Mouse (Mus musculus): ENCODE results near the gene Gm45062.

The Gm45062 gene

GRCm38 (mm10) chr6:8373051-8373450, 113.8 kb downstream of the Gm45062 start:
- DNase-seq = no peak

DNA sequence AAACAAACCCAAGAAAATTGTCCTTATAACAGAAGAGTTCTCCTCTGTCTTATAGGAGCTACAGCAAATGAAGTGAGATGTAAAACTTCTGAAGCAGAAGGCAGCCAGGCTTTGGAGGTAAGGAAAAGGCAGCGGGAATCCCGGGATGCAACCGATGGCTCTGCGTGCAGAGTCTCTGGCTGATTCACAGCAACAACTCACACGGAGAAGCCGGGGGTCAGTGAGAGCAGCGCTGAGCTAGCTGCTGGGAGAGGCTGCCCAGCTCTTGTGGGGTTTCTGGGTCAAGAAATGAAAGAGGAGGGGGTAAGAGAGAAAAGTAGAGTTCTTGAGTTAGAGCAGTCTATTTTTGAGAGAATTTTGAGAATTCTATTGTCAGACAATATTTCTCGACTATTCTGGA, 114.6 kb downstream of the Gm45062 start:
- no peak for DNase-seq

DNA sequence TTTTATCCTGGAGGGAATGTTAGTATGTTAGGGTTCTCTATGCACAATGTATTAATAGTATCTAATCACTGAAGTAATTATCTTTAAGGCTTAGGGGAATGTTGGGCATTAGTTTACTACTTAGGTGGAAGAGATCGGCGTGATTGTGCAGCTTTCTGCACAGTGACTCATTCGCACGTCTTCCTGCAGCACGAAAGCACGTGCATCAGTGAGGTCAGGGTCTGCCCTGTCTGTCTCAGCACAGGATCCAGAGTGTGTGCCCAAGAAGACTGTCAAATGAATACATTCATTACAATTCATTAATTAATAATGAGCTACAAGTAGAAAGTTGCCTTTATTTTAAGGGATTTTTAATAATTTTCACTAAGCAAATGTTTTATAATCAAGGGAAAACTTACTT, 115.0 kb downstream of the Gm45062 start:
- no peak for DNase-seq

- DNase-seq = no peak
These were observed 115.5 kb downstream of the Gm45062 start for GRCm38 (mm10) chr6:8374712-8375111.

DNA sequence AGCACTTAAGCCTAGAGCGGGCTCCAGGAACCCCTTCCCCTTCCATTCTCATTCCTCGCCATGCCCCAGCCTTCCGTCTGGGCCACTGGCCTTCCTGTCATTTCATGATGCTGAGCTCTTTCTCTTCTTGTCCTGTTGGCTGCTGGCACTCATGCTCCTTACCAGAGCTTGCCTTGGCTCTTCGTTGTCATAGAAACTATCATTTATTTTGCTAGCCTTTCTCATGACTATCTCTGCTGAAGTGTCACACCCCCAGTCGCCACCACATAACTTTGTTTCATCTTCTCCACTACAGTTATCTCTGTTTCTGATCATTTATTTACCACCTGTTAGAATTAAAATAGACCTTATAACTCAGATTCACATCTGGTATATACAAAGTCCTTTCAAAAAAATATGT, 117.1 kb downstream of the Gm45062 start:
- DNase-seq = no peak

DNA sequence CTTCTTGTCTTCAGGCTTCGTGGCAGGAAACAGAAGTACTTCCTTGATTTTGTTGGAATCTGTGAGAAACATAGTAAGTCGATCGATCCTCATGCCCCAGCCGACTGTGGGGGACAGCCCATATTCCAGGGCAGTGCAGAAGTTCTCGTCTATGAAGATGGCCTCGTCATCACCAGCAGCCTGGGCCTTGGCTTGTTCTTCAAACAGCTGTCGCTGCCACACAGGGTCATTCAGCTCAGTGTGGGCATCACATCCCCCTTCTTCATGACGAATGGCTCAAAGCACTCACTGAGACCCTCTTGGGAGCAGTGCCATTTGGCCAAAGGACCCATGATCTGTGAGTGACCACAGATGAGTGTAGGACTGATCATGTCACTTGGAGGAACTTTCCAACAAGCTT, 118.4 kb downstream of the Gm45062 start:
- DNase-seq = no peak

DNA sequence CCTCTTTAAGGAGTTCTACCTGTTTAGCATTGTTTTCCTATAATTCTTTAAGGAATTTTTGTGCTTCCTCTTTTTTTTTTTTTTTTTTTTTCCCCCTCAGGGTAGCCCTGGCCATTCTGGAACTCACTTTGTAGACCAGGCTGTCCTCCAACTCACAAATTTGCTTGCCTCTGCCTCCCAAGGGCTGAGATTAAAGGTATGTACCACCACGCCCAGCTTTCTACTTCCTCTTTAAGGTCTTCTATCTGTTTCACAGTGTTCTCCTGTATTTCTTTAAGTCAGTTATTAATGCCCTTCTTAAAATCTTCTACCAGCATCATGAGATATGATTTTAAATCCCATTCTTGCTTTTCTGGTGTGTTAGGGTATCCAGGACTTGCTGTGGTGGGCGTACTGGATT, 130.1 kb downstream of the Gm45062 start:
- no peak for DNase-seq

DNA sequence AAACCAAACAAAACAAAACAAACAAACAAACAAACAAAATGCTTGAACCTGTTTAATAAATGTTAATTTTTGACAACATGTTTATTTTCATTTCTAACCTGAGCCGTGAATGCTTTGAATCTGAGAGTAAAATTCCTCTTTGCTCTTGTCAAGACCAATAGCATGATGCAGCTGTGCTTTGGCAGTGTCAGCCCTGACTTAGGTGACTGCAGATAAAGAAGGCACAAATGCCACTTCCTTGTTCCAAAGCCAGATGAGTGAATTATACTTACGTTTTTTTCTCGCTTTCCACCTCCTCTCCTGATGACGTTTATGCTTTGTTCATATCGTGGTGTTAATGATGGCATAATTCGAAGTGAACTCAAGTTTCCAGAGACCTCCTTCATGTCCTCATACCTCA, 131.0 kb downstream of the Gm45062 start:
- no peak for DNase-seq

DNA sequence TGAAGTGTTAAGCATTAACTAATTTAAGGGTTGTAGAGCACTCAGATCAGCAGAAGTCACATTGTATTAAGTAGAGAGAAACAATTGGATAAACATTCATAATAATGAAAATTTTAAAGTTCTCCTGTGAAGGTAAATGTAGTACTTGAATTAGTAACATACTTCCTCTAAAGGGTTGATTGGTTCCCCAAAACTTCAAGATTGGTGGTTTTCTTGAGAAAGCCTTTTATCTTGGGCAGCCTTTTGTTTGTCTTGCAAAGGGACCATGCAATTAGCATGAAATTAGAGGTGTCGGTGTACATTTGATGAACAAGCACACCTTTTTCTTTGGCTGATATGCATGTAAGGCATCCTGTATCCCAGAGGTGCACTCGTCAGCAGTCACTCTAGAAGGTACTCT, 131.7 kb downstream of the Gm45062 start:
- no peak for DNase-seq

GRCm38 (mm10) chr6:8393029-8393428, 133.8 kb downstream of the Gm45062 start:
- DNase-seq = no peak

DNA sequence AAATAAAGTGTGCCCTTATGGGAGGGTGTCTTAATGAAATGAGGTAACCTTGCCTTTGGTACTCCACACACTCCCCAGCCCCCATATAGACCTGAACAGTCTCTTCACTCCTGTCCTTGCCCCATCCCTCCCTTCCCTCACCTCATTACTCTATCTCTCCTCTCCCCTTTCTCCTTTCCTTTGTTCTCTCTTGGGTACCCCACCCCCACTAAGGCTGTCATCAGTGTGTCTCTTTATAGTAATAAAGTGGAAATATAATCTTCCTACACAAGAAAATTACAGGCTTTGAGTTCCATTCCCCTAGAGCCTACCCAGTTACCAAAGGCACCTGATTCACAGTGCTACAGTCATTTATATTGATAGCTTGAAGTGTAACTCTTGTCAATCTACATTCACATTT, 134.8 kb downstream of the Gm45062 start:
- DNase-seq = no peak

GRCm38 (mm10) chr6:8395061-8395460, 135.8 kb downstream of the Gm45062 start:
- no peak for DNase-seq

DNA sequence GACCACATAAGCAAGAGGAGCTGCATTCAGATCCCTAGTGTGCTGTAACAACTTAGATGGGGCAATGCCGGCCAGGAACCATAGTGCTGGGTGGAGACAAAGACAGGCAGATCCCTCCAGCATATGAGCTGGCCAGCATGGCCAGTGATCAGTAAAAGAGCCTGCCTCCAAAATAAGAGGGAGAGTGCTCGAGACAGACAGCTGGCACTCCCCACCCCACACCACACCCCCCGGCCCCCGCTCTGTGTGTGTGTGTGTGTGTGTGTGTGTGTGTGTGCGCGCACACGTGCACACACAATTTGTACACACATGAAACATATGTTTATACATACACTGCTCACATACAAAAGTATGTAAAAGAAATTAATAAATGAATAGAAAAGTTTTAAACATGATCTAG, 138.0 kb downstream of the Gm45062 start:
- DNase-seq = no peak

DNA sequence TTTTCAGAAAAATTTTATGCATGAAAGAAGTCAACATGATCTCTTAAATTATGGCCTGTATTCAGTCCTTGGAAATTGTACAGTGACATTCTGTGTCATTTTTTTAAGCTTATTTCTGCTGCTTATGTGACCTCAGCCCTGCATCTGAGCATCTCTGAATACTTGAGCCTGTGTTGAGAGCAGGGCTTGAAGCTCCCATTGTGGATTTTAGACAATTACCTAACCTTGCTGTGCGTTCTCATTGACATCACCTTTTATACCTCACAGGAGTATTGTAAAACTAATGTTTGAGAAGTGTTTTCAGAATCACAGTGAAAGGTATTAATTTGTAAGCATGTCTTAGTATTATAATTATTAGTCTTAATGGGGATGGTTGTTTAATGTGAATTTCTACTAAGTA, 140.5 kb downstream of the Gm45062 start:
- no peak for DNase-seq

DNA sequence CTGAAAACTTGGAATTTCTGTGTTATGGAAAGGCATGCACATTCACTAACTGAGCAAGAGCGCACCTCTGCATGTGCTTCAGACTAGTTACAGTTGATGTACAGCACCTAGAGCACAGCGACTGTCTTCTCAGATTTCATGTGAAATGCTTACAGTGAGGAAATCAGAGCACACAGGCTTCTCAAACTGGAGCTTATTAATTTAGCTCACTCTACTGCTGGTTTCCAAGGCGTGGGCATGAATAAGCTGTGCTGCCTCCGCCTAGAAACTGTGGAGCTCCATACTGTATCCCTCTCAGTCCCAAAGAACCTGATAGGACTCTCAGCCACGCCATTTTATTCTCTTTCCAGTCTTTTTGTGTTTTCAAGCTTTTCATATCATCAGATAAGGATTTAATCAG, 143.9 kb downstream of the Gm45062 start:
- DNase-seq = no peak

DNA sequence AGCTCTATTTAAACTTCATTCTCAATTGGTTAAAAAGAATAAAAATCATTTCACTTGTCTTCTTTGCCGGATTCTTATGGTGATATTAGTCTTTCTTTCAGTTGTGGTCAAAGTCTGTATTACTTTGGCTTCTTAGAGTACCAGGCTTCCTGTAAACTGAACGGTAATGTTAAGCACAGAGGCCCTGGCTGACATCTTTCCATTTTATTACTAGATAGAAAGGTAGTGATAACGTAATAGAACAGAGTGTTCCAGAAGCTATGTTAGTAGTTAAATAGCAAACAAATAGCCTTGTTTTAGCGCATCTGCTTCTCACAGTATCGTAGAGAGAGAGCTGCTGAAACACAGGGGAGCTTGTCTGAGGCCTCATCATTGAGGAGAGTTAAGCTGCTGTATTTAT, 146.6 kb downstream of the Gm45062 start:
- no peak for DNase-seq

DNA sequence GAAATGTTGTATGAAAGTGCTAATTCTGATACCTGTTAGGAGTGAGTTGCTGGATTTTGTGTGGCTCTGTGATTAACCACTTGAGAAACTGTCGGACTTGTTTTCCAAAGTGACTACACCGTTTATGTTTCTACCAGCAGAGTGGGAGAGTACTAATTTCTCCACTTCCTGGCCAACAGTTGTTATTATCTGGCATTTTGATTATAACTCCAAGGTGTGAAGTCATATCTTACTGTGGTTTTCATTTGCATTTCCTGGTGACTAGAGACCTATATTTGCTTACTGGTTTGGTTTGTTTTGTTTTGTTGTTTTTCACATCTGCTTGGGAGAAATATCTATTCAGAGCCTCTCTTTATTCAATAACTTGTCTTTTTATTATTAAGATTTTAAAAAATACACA, 149.1 kb downstream of the Gm45062 start:
- DNase-seq = no peak

DNA sequence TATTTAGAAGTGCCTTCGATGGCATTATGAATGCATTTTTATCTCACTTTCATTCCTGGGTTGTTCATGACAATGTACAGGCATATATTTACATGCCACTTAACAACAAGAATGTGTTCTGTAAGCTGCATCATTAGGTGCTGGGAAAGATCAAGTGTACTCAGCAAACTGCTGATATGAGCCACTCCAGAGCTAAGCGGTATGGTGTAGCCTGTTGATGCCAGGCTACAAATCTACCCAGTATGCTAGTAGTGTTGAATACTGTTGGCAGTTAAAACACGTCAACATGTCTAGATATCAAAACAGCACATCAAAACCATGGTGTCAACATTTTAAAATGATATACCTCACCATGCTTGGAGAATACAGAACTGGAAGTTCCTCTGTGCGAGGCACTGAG, 150.6 kb downstream of the Gm45062 start:
- no peak for DNase-seq

DNA sequence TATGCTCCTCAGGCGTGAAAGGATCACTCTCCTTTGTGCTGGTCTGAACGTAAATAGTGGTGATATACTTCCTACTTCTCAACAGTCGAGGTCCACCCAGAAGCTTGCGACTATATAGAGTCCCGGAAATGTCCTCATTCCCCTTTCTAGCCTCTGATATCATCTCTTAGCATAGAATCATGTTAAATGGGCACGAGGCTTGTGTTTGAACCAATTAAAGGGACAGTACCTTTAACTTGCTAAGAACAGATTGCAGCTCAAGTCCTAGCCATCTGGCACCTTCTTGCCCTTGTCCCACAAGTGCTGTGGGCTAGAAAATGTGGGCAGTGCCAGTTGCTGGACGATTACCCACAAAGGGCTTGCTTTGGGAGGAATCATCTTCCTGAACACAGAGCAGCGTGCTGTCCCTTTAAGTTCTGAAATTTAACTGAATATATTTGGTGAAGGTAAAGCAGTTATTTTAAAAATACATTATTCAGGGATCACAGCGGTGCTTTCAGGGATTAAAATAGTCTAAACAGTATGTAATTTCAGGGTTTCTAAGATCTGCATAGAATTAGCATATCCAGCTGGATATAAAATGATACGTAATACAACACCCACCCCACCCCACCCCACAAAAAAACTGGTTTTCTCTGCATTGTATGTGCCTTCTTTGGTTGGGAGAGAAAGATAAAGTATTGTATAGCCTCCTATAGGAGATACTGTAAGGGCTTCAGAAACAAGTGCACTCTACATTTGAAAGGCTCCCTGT, 153.8 kb downstream of the Gm45062 start:
- DNase-seq = no peak

DNA sequence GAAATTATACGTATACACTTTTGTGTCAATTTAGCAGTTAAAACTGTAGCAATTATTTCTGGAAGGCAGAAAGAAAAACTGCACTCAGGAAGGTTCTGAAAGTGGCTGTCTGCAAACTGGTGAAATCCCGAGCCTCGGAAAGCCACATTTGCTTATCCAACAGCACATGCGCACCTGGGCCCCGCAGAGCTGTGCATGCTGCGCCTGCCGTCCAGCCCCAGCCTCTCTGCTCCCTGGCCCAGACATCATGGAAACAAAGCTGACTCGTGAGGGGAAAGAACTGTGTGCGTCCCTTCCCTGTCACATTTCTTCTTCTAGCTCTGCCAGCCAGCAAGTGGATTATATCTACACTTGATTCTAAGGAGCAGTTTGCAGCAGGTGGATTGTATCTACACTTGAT, 154.8 kb downstream of the Gm45062 start:
- no peak for DNase-seq

- DNase-seq = no peak
These were observed 156.6 kb downstream of the Gm45062 start for GRCm38 (mm10) chr6:8415823-8416222.

DNA sequence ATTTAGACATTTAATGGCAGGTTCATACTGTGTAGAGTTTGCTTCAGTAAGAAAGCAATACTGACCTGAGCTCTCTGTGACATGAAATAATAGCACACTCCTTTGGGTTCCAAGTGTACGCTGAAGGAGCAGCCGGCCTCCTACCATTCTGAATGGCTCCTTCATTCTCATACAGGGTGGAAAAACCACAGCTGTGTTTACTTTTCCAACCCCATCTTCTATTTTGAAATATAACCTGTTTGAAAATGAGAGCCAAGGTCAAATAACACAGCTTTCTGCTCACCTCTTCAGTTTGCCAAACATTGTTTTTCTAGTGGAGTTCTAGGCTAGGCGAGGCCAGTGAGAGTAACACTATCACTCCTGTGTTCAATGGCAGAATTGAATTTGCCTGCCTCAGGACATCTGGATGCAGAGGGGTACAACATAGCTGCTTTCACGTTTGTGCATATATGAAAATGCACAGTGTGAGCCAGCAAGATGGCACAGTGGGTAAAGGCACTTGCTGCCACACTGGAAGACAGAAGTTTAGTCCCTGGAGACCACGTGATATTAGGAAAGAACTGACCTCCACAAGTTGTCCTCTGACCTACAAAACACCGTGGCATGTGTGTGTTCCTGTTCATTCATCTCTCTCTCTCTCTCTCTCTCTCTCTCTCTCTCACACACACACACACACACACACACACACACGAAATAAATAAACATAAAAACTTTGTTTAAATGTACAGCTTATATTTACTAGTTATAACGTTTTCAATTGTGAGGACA, 157.7 kb downstream of the Gm45062 start:
- no peak for DNase-seq

DNA sequence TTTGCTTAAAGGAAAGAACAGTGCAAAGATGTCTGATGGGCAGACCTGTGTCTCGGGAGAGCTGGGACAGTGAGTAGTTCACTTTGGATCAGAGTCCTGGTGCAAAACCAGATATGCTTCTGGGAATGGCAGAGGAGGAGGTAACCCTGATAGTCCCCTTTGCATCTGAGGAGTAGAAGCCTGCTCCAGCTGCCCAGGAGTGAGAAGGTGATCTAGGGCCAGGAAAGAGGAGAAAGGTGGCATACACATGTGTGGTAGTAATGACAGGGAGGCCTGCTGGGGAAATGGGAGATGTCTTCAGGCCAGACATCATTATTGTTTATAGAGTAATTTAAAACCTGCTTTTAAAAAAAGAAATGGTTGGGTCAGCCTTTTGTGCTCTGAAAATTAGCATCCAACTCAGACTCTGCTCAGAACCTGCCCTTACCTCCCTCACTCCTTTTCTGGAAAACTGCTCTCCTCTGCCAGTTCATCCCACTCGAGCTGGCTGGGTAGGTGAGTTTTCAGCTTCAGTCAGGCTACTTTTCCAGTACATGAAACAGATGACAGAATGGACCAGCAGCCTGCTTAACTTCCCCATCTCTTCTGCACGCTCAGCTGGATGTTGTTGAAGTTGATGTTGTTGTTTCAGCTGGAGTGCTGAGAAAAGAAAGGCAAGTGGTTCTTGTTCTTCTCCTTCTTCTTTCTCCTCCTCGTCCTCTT, 160.4 kb downstream of the Gm45062 start:
- no peak for DNase-seq

- DNase-seq = no peak
These were observed 160.9 kb downstream of the Gm45062 start for GRCm38 (mm10) chr6:8420187-8420503.
